Mouse (Mus musculus) forebrain, embryonic 11.5 days (tissue): ENCODE measurements at regions not wholly inside any gene's neighbourhood (a gene's known extent, or its start where the extent isn't known, plus 50 kb on each side); places are given as distances from the start of the nearest gene placed in this dataset.

ENCODE experiments used
- ATAC-seq: fragments of 200-750 bp; cut with Nextera tagmentation; replicated peaks from 2 replicates; pipeline ENCODE4 v1.8.0; 2017; ENCODE audit warnings: moderate TSS enrichment; ENCODE audit not compliant: low FRiP score
- DNase-seq: peaks from one replicate; pipeline ENCODE4 v3.0.0-alpha.2; 2017; ENCODE audit warnings: low spot score
- H3K27ac ChIP-seq: fragments of 300-500 bp; sonication (generic); 2 replicates; pipeline ENCODE4 v1.5.1; 2014; ENCODE audit warnings: low read depth, low read length
- H3K27me3 ChIP-seq: fragments of 300-500 bp; sonication (generic); 2 replicates; pipeline ENCODE4 v1.6.1; 2014; ENCODE audit warnings: mild to moderate bottlenecking, low read length, mixed read lengths; ENCODE audit not compliant: control insufficient read depth, insufficient read depth
- H3K36me3 ChIP-seq: fragments of 300-500 bp; sonication (generic); 2 replicates; pipeline ENCODE4 v1.6.1; 2014; ENCODE audit warnings: mild to moderate bottlenecking, low read length, moderate library complexity, mixed read lengths; ENCODE audit not compliant: control insufficient read depth, insufficient read depth
- H3K4me1 ChIP-seq: fragments of 300-500 bp; sonication (generic); replicated peaks from 2 replicates; pipeline ENCODE4 v1.6.1; 2014; ENCODE audit warnings: low read length, mixed read lengths; ENCODE audit not compliant: control insufficient read depth, insufficient read depth
- H3K4me2 ChIP-seq: fragments of 300-500 bp; sonication (generic); 2 replicates; pipeline ENCODE4 v1.6.1; 2014; ENCODE audit warnings: low read depth, mild to moderate bottlenecking, low read length, moderate library complexity, mixed read lengths; ENCODE audit not compliant: severe bottlenecking
- H3K4me3 ChIP-seq: fragments of 300-500 bp; sonication (generic); 2 replicates; pipeline ENCODE4 v1.5.1; 2014; ENCODE audit warnings: low read depth, low read length
- H3K9ac ChIP-seq: fragments of 300-500 bp; sonication (generic); 2 replicates; pipeline ENCODE4 v1.6.1; 2014; ENCODE audit warnings: low read length
- H3K9me3 ChIP-seq: fragments of 300-500 bp; sonication (generic); 2 replicates; pipeline ENCODE4 v1.6.1; 2016; ENCODE audit warnings: low read length, mixed read lengths; ENCODE audit not compliant: control insufficient read depth
- WGBS: fragments of 180-500 bp; shearing (Covaris S2); extraction: QIAGEN DNeasy Blood & Tissue Kit; methylation state at CpG from one replicate; pipeline ENCODE4 v1.1.7; 2014; 5-methylcytosine and 5-hydroxymethylcytosine counted together

GRCm38 (mm10) chr12:70745681-70746080, 79.6 kb upstream of the Frmd6 start:
- H3K36me3 ChIP-seq, result no peaks in the 10 kb centered on the region

GRCm38 (mm10) chr12:70749651-70750050, 75.7 kb upstream of the Frmd6 start:
- Histone ChIP-seq H3K4me1 (peaks cover 6% of the 10 kb centered on the region; the same call in 1 of the 2 replicates), H3K9me3 (no peaks in the 10 kb centered on the region), H3K4me3 (no peak overlapping the region), H3K27me3 (no peaks in the 10 kb centered on the region), H3K9ac (no peak overlapping the region), H3K27ac (no peak overlapping the region), H3K4me2 (no peak overlapping the region), H3K36me3 (no peaks in the 10 kb centered on the region)
- WGBS, result 75% methylated on average over 2 of the region's 2 CpGs
- ATAC-seq, result no peak
- DNase-seq, result no peak

More at GRCm38 (mm10) chr12:70745681-70746080, 79.6 kb upstream of the Frmd6 start:
- DNase-seq (no peak), ATAC-seq (no peak)
- Histone ChIP-seq H3K4me2 (no peak overlapping the region), H3K27ac (no peak overlapping the region), H3K4me1 (no peaks in the 10 kb centered on the region), H3K27me3 (no peaks in the 10 kb centered on the region), H3K9ac (no peak overlapping the region), H3K9me3 (no peaks in the 10 kb centered on the region), H3K4me3 (no peak overlapping the region)
- 86% methylated on average over 2 of the region's 2 CpGs for WGBS

DNA sequence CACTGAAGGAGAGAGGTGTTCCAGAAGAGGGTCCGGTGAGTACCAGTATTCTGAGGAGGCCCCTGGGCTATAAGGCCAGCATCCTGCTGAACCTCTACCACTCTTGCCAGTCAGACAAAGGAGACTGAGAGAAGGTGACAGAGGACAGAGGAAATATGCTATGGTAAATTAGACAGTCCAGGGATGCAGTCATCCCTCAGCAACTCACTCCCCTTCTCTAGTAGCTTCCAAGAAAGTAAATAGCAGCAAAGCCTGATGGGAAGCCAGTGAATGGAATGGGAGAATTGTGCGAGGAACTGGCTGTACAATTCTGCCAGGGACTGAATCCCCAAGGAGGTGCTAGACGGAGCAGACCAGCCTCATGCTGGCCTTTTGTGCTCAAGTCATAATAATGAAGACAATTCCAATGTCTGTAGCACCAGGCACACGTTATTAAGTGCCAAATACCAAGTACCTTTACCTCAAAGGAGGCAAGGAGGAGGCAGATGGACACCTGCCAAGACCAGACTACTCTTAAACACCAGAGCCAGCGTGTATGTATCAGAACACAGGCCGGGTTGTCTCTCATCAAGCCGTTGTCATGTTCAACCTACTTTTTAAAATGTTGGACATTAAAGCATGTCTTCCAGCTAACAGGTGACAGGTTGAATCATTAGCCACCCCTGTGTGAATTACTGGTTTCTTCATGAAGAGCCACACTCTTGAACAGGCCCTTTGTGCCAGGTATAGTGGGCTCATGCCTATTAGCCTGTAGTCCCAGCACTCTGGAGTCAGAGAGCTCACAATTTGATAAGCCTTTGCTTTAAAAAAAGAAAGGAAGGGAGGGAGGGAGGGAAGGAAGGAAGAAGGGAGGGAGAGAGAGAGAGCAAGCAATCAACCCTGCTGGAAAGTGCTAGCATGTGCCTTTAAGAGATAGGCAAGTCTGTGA, 74.4 kb upstream of the Frmd6 start:
- WGBS, result 70% methylated on average over 7 of the region's 7 CpGs

DNA sequence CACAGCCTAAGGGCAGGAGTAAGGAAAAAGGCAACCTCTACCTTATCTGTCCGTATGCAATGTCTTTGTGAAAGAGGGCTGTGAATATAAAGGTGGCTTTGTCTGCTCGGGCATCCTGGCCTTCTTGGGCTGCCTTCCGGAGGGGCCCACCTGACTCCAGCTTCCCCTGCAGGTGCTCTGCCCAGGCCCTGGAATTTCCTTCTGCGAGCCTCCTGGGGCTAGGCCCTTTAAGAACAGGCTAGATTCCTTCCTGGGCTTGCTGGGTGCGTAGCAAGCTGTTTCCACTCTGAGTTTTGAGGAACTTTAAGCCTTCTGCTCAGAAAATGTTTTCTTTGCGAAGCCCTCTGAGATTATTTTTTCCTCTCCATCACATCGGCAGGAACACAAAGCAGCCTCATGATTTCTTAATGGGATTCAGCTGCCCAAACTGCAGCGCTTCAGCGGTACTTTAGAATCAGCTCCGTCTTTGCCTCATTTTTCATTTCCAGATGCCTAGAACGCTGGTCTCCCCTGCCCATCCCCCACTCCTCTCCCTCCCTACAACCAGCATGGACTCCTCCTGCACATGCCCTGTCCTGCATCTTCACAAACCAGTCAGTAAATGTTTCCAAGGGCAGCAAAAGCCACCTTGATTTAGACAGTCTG, 72.9 kb upstream of the Frmd6 start:
- H3K4me2 ChIP-seq, result no peak overlapping the region

More for the DNA sequence above, 74.4 kb upstream of the Frmd6 start:
- no peaks in the 10 kb centered on the region for H3K36me3 ChIP-seq
- DNase-seq (no peak), ATAC-seq (no peak)
- H3K27me3 ChIP-seq, result no peaks in the 10 kb centered on the region
- peaks cover 6% of the 10 kb centered on the region; the same call in 1 of the 2 replicates for H3K4me1 ChIP-seq
- H3K4me3 ChIP-seq, result no peak overlapping the region
- no peak overlapping the region for H3K4me2 ChIP-seq
- no peak overlapping the region for H3K9ac ChIP-seq
- no peaks in the 10 kb centered on the region for H3K9me3 ChIP-seq
- no peak overlapping the region for H3K27ac ChIP-seq

DNA sequence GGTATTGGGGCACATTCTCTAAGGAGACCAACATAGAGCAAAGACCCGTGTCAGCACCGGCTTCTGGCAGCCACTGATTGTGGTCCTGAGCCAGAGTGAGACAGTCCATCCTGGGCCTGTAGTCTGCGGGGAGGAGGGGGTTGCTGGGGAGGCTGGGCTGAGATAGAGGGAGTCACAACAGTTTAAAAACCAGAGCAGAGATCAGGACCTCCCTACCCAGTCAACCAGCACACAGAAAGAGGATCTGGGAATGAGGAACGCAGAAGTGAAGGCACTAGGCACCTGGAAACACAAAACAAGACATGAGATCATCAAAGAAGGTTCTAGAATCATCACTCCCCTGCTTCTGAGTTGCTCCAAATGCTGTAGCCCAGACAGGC, 72.4 kb upstream of the Frmd6 start:
- Histone ChIP-seq H3K9me3 (no peaks in the 10 kb centered on the region), H3K27me3 (no peaks in the 10 kb centered on the region), H3K9ac (no peak overlapping the region; the same call in 1 of the 2 replicates), H3K36me3 (no peaks in the 10 kb centered on the region), H3K4me3 (no peak overlapping the region), H3K4me1 (peaks cover 6% of the 10 kb centered on the region; the same call in 1 of the 2 replicates), H3K4me2 (no peak overlapping the region), H3K27ac (no peak overlapping the region)
- 70% methylated on average over 4 of the region's 4 CpGs for WGBS
- no peak for ATAC-seq
- no peak for DNase-seq

More for the DNA sequence above, 72.9 kb upstream of the Frmd6 start:
- Histone ChIP-seq H3K27me3 (no peaks in the 10 kb centered on the region), H3K36me3 (no peaks in the 10 kb centered on the region), H3K9ac (no peak overlapping the region; the same call in 1 of the 2 replicates), H3K9me3 (no peaks in the 10 kb centered on the region), H3K27ac (peak overlapping the region; percentile 12; the same call in 1 of the 2 replicates), H3K4me3 (no peak overlapping the region), H3K4me1 (peaks cover 6% of the 10 kb centered on the region; the same call in 1 of the 2 replicates)
- WGBS, result 33% methylated on average over 11 of the region's 11 CpGs
- ATAC-seq (no peak; the same call in 1 of the 2 replicates), DNase-seq (no peak)

DNA sequence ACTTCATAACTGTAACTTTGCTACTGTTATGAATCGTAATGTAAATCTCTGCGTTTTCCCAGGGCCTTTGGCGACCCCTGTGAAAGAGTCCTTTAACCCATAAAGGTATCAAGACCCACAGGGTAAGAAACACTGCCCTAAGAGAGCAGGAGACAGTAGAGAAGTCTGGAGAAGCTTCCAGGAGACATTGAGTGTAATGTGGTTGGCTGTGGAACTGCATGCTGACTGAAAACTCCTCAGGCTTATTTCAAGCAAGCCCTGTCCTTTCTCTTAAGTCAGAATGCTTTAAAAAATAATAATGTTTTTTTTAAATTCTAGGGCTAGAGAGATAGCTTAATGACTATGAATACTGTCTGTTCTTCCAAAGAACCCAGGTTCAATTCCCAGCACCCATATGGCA, 71.9 kb upstream of the Frmd6 start:
- Histone ChIP-seq H3K4me3 (no peak overlapping the region), H3K36me3 (no peaks in the 10 kb centered on the region), H3K9me3 (no peaks in the 10 kb centered on the region), H3K27me3 (no peaks in the 10 kb centered on the region), H3K27ac (no peak overlapping the region), H3K4me2 (no peak overlapping the region), H3K4me1 (peaks cover 6% of the 10 kb centered on the region; the same call in 1 of the 2 replicates), H3K9ac (no peak overlapping the region)
- WGBS, result 86% methylated on average over 3 of the region's 3 CpGs
- DNase-seq (no peak), ATAC-seq (no peak)

DNA sequence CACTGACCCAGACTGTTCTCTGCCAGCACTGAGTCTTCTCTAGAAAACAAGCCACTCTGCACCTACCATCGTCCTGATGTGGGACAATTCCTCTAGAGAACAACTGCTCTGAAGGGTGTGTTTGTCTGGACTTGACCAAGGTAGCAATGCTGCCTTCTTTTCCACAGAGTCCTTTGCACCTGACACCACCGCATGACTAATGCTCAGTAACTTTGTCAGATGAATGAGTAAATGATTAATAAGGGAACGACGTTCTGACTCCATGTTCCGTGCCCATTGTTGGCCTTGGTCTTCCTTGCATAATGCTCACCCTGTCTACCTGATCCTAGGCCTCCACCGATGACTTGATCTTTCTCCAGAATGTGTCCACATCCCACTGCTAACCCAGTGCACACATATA, 67.2 kb upstream of the Frmd6 start:
- Histone ChIP-seq H3K9me3 (no peaks in the 10 kb centered on the region), H3K4me2 (no peak overlapping the region), H3K9ac (no peak overlapping the region), H3K4me3 (no peak overlapping the region), H3K36me3 (no peaks in the 10 kb centered on the region), H3K27ac (no peak overlapping the region), H3K27me3 (no peaks in the 10 kb centered on the region), H3K4me1 (no peaks in the 10 kb centered on the region)
- ATAC-seq (no peak), DNase-seq (no peak)
- WGBS, result 96% methylated on average over 6 of the region's 6 CpGs

GRCm38 (mm10) chr12:70763542-70763941, 61.8 kb upstream of the Frmd6 start:
- no peaks in the 10 kb centered on the region for H3K27me3 ChIP-seq
- H3K9ac ChIP-seq, result no peak overlapping the region
- no peaks in the 10 kb centered on the region for H3K9me3 ChIP-seq
- 96% methylated on average over 12 of the region's 12 CpGs for WGBS
- no peaks in the 10 kb centered on the region for H3K4me1 ChIP-seq
- no peak overlapping the region for H3K4me2 ChIP-seq
- no peak for DNase-seq
- H3K27ac ChIP-seq, result no peak overlapping the region
- no peak for ATAC-seq
- H3K36me3 ChIP-seq, result no peaks in the 10 kb centered on the region
- H3K4me3 ChIP-seq, result no peak overlapping the region
